8 mouse cellular contexts compared by ENCODE assay signal in the genomic region with DNA sequence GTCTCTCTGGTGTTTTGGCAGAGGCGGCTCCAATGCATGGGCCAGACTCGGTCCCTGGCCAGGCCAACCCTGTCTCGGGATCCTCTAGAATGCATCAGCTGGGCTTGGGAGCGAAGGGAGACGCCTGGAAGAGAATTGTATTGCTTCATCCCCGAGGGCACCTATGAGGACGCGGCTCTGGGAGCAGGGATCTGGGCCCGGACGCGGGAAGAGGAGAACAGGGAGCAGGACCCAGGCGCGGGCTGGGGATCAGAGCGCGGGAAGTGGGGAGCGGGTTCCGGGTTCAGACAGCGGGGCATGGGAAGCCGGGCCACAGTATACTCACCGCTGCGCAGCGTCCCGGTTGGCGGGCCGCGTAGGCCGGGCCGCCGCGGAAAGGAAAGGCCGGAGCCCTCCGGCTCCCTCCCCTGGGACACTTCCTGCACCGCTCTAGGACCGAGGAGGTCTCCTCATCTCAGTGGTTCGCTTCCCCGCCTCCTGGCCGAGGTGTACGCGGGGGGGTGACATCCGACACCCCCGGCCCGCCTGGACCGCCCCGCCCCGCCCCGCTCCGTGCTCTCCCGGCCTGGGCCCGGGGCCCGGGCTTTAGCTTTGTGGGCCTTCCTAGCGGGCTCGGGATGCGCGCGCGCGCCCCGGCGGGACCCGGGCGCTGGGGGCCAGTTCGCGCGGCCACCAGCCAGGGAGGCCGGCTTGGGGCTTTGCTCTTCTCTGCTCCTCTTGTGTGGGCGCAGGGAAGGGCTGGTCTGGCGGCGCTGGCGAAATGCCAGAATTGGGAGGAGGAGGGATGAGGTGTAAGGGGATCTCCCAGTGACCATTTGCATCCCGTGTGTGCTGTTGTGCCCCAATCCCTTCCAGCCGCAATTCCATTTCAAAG. TPM values are rescaled to one million over a fixed set of nuclear protein-coding genes. Genes with fewer than 3 reads are reported as not detected.
DNase-seq lines count a peak whose midpoint lies in the region; ATAC-seq and TF ChIP-seq lines count a peak whose summit lies in the region.

No protein-coding gene starts in this region.

- H3K27me3 ChIP-seq in cerebellum, adult 2 months (ENCODE audit: control insufficient read depth, insufficient read depth, low read length): no peaks in the 10 kb centered on the region
- no peaks in the 10 kb centered on the region for H3K27me3 ChIP-seq in forebrain, postnatal 0 days (ENCODE audit: insufficient read depth, low read length)
- H3K27me3 ChIP-seq in lung, postnatal 0 days (replicated peaks; ENCODE audit: insufficient read depth, low read length): no peaks in the 10 kb centered on the region

- peak overlapping the region; percentile 96 for H3K9ac ChIP-seq in forebrain, postnatal 0 days
- H3K9ac ChIP-seq in lung, postnatal 0 days (replicated peaks; ENCODE audit: low read depth): peak overlapping the region; percentile 90

- peaks cover 12% of the 10 kb centered on the region; the same call in 1 of the 2 replicates for H3K4me1 ChIP-seq in cerebellum, adult 2 months (ENCODE audit: control insufficient read depth, insufficient read depth, low read length)
- H3K4me1 ChIP-seq in forebrain, postnatal 0 days (ENCODE audit: insufficient read depth): peaks cover 10% of the 10 kb centered on the region
- H3K4me1 ChIP-seq in lung, postnatal 0 days (ENCODE audit: insufficient read depth, low read depth, low read length): peaks cover 4% of the 10 kb centered on the region; the same call in 1 of the 2 replicates

- H3K4me2 ChIP-seq in forebrain, postnatal 0 days (ENCODE audit: low read depth): peak overlapping the region; percentile 91
- H3K4me2 ChIP-seq in lung, postnatal 0 days (replicated peaks; ENCODE audit: low read depth, low read length): peak overlapping the region; percentile 82

- TF ChIP-seq EP300 in lung, postnatal 0 days (IDR thresholded peaks at IDR 0.05): no peak

- H3K27ac ChIP-seq in cerebellum, adult 2 months (ENCODE audit: insufficient read depth, low read length): peak overlapping the region; percentile 59
- peak overlapping the region; percentile 91 for H3K27ac ChIP-seq in forebrain, postnatal 0 days (ENCODE audit: low read depth, low read length)
- peak overlapping the region; percentile 92 for H3K27ac ChIP-seq in lung, postnatal 0 days (ENCODE audit: low read length)

- TF ChIP-seq CTCF in cerebellum, adult 2 months (IDR thresholded peaks at IDR 0.05; ENCODE audit: borderline replicate concordance, insufficient read depth, low read depth, low read length): no peak
- no peak for TF ChIP-seq CTCF in forebrain, postnatal 0 days (IDR thresholded peaks at IDR 0.05; ENCODE audit: low read depth)
- 0 out of 2 replicates have a peak, but pooled peaks have one; percentile 6 for TF ChIP-seq CTCF in lung, postnatal 0 days (IDR thresholded peaks at IDR 0.05)

- peaks cover 36% of the 10 kb centered on the region for H3K36me3 ChIP-seq in forebrain, postnatal 0 days (ENCODE audit: insufficient read depth)
- peaks cover 13% of the 10 kb centered on the region for H3K36me3 ChIP-seq in lung, postnatal 0 days (ENCODE audit: insufficient read depth, low read length)

- whole genome bisulfite sequencing in cerebellum, adult 2 months: under 1% methylated on average over 66 of the region's 71 CpGs
- WGBS in forebrain, postnatal 0 days: 1% methylated on average over 68 of the region's 71 CpGs
- WGBS in lung, postnatal 0 days: 0% methylated on average over 20 of the region's 71 CpGs

- peak; percentile 45; the same call in 1 of the 2 replicates for TF ChIP-seq POLR2A in cerebellum, adult 2 months (IDR thresholded peaks at IDR 0.05; ENCODE audit: borderline replicate concordance, insufficient read depth, low read length)

- peak; percentile 89 for ATAC-seq in forebrain, postnatal 0 days
- ATAC-seq in hematopoietic stem cell, adult 5-6 weeks (replicated peaks in 1 of 2; ENCODE audit: insufficient read depth in 1 of 2, low FRiP score in 2 of 2, low TSS enrichment in 1 of 2, low read depth in 1 of 2, poor library complexity in 2 of 2, severe bottlenecking in 2 of 2): peak; percentile 57 to 61
- ATAC-seq in lung, postnatal 0 days: peak; percentile 96

- H3K9me3 ChIP-seq in forebrain, postnatal 0 days (ENCODE audit: low read length): no peaks in the 10 kb centered on the region
- H3K9me3 ChIP-seq in lung, postnatal 0 days (ENCODE audit: low read length): no peaks in the 10 kb centered on the region

- DNase-seq in MEL-GATA-1-ER (ENCODE audit: extremely low read depth, low read depth): peak; percentile 66
- peak; percentile 86 to 88 for DNase-seq in cerebellum, adult 2 months
- peak; percentile 88 for DNase-seq in forebrain, postnatal 0 days
- peak; percentile 81 for DNase-seq in layer of hippocampus, adult 9-11 months
- peak; percentile 96 for DNase-seq in lung, postnatal 0 days (ENCODE audit: low spot score)
- peak; percentile 88 for DNase-seq in ovary, postnatal 14 days (ENCODE audit: low spot score)
- DNase-seq in thymus, postnatal 10 days (ENCODE audit: low spot score in 2 of 2): peak; percentile 53 to 63

- peak overlapping the region; percentile 65 for H3K4me3 ChIP-seq in cerebellum, adult 2 months (replicated peaks; ENCODE audit: insufficient read depth, low read depth, low read length)
- H3K4me3 ChIP-seq in forebrain, postnatal 0 days (ENCODE audit: low read depth, low read length): peak overlapping the region; percentile 85
- H3K4me3 ChIP-seq in lung, postnatal 0 days (ENCODE audit: low read depth, low read length): peak overlapping the region; percentile 73

RNA-seq across cellular contexts. Expression of gene Zkscan17, which starts 20.5 kb away (rescaled TPM):
- polyA plus RNA-seq in cerebellum, adult 2 months (2012; rRNA removed): 12.4 and 13.1 TPM in 2 replicates
- total RNA-seq in forebrain, postnatal 0 days (2014; rRNA removed): 15.9 and 21.4 TPM in 2 replicates
- polyA plus RNA-seq in forebrain, postnatal 0 days (2015; fragmentation: Nextera tagmentation; extraction: Ambion mirVana): 12.2 and 13.9 TPM in 2 replicates
- 18.3 and 20.8 TPM in 2 replicates for total RNA-seq in hematopoietic stem cell, adult 5-6 weeks (2017)
- polyA plus RNA-seq in lung, postnatal 0 days (2015; fragmentation: Nextera tagmentation; extraction: Ambion mirVana): 13.1 and 13.3 TPM in 2 replicates

RNA-seq across cellular contexts. Expression of gene Zfp867, which starts 33.8 kb away (rescaled TPM):
- 4.5 and 4.9 TPM in 2 replicates for polyA plus RNA-seq in cerebellum, adult 2 months (2012; rRNA removed)
- total RNA-seq in forebrain, postnatal 0 days (2014; rRNA removed): 14.1 and 14.2 TPM in 2 replicates
- 5.6 and 7.5 TPM in 2 replicates for polyA plus RNA-seq in forebrain, postnatal 0 days (2015; fragmentation: Nextera tagmentation; extraction: Ambion mirVana)
- 5.9 and 7.9 TPM in 2 replicates for total RNA-seq in hematopoietic stem cell, adult 5-6 weeks (2017)
- 7.3 and 7.4 TPM in 2 replicates for polyA plus RNA-seq in lung, postnatal 0 days (2015; fragmentation: Nextera tagmentation; extraction: Ambion mirVana)

RNA-seq across cellular contexts. Expression of gene Nlrp3, which starts 35.3 kb away (rescaled TPM):
- 0.26 and 0.73 TPM in 2 replicates for polyA plus RNA-seq in cerebellum, adult 2 months (2012; rRNA removed)
- total RNA-seq in forebrain, postnatal 0 days (2014; rRNA removed): 0.08 and 0.14 TPM in 2 replicates
- polyA plus RNA-seq in forebrain, postnatal 0 days (2015; fragmentation: Nextera tagmentation; extraction: Ambion mirVana): 0.10 and 0.30 TPM in 2 replicates
- total RNA-seq in hematopoietic stem cell, adult 5-6 weeks (2017): 3.2 and 4.9 TPM in 2 replicates
- 0.74 and 1.5 TPM in 2 replicates for polyA plus RNA-seq in lung, postnatal 0 days (2015; fragmentation: Nextera tagmentation; extraction: Ambion mirVana)

RNA-seq across cellular contexts. Expression of gene Snap47, which starts 55.1 kb away (rescaled TPM):
- 445 and 459 TPM in 2 replicates for polyA plus RNA-seq in cerebellum, adult 2 months (2012; rRNA removed)
- total RNA-seq in forebrain, postnatal 0 days (2014; rRNA removed): 369 and 373 TPM in 2 replicates
- 488 and 507 TPM in 2 replicates for polyA plus RNA-seq in forebrain, postnatal 0 days (2015; fragmentation: Nextera tagmentation; extraction: Ambion mirVana)
- total RNA-seq in hematopoietic stem cell, adult 5-6 weeks (2017): 9.7 and 16.4 TPM in 2 replicates
- 54.0 and 56.7 TPM in 2 replicates for polyA plus RNA-seq in lung, postnatal 0 days (2015; fragmentation: Nextera tagmentation; extraction: Ambion mirVana)

RNA-seq across cellular contexts. Expression of gene Jmjd4, which starts 56.2 kb away (rescaled TPM):
- polyA plus RNA-seq in cerebellum, adult 2 months (2012; rRNA removed): 11.6 and 12.1 TPM in 2 replicates
- total RNA-seq in forebrain, postnatal 0 days (2014; rRNA removed): 26.5 and 27.7 TPM in 2 replicates
- polyA plus RNA-seq in forebrain, postnatal 0 days (2015; fragmentation: Nextera tagmentation; extraction: Ambion mirVana): 14.2 and 17.0 TPM in 2 replicates
- 5.3 and 7.8 TPM in 2 replicates for total RNA-seq in hematopoietic stem cell, adult 5-6 weeks (2017)
- 5.5 and 5.7 TPM in 2 replicates for polyA plus RNA-seq in lung, postnatal 0 days (2015; fragmentation: Nextera tagmentation; extraction: Ambion mirVana)

Comparison
In these comparisons a context has a peak if more than half of its experiments do, and no peak if none do; other contexts are left out.
1. Peak in every context shown above with its lines: DNase-seq, ATAC-seq, H3K4me3 ChIP-seq and H3K27ac ChIP-seq.